Mouse (Mus musculus) large intestine, adult 2 months (tissue): ENCODE measurements around the gene Cd300ld3. TPM values are rescaled to one million over a fixed set of nuclear protein-coding genes. Genes with fewer than 3 reads are reported as not detected.

Experiments
- DNase-seq: peaks from one replicate; pipeline ENCODE4 v3.0.0-alpha.2; 2012; ENCODE audit warnings: low read depth, low spot score
- WGBS: fragments of 180-500 bp; shearing (Covaris S2); methylation state at CpG from one replicate; pipeline ENCODE4 v1.1.7; 2018; 5-methylcytosine and 5-hydroxymethylcytosine counted together
- polyA plus RNA-seq: library from polyadenylated mRNA; depleted of rRNA; stranded (reverse); fragments of >200 nt; gene quantifications from 2 replicates; pipeline ENCODE4 v1.2.3, GENCODE M21; 2012; rRNA removed

Cd300ld3 gene
- polyA plus RNA-seq = 2.9 and 3.7 TPM in 2 replicates

DNA sequence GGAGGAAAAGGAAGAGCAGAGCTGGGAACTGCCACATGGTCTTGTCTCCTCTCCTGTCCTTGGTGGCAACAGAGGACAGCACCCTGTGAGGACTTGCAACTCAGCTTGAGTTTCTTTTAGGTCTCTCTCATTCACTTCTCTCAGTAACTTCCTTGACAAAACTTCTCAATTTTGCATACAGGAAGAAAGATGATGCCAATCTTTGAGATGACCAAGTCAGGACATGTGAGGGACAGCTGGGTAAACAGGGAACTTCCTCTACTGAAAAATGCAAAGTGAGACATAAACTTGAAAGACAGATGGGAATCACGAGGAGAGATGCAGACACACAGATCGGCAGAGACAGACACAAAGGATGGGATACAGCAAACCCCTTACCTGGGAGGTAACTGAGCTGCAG is at the start of gene Cd300ld3:
TSS of gene Cd300ld3 (minus strand) at position 151 of the 400 bp plus-strand sequence.
- no peak for DNase-seq
- WGBS = 64% methylated on average over 2 of the region's 2 CpGs

DNA sequence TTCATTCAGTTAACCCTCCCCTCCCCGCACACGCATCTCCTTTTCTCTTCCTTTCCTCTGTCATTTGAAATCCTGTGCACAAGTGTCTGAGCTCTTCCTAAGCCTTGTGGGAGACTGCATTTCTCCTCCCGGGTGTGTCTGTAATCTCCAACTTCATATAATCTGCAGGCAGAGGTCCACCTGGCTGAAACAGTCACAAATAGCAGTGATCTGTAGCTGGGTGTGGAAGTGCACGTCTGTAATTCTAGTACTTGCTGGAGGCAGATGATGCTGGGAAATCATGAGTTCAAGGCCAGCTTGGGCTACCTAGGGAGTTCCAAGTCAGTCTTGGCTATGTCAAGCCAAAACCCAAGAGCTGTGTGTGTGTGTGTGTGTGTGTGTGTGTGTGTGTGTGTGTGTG is 43.9 kb upstream of the Cd300ld3 start:
- WGBS = 19% methylated on average over 4 of the region's 4 CpGs
- DNase-seq = no peak

DNA sequence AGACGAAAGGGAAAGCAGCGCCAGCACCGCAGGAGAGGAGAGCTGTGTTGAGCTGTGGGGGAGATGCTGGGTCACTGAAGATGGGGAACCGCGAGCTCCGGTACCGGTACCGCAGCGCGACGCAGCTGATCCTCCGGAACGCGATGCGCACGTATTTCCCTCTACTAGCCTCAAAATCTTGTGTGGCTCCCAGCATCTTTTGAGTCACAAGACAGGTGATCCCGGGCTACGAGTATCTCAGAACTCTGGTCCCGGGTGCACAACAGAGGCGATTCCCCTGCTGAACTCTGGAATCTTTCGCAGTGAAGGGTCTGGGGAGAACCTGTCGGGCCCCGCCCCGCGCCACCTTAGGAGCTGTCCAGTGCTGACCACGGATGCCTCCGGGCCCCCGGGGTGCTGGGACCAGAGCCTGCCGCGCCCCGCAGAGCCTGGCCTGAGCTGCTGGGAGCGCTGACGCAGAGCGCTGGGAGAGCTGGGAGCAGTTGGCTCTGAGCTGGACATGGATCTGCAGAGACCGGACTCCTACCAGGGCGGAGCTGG is 43.2 kb upstream of the Cd300ld3 start, which contains the start of gene Rab37:
TSS of gene Rab37 (plus strand) at position 70 of the 540 bp plus-strand sequence.
- 5% methylated on average over 36 of the region's 36 CpGs for WGBS
- no peak for DNase-seq

DNA sequence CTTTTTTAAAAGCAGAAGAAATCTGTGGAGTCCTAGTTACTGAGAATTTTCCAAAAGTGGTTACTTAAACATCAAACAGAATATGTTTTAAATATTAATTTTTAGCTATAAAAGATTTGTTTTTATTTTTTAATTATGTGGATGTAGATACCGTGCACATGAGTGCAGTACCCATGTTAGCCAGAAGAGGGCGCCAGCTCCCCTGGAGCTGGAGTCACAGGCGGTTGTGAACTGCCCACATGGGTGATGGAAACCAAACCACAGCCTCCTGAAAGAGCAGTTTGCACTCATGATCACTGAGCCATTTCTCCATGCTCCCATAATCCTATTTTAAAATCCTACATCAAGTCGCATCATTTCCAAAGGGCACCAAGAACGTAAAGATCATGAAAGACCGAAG is 41.6 kb upstream of the Cd300ld3 start:
- WGBS = 66% methylated on average over 6 of the region's 6 CpGs
- no peak for DNase-seq

DNA sequence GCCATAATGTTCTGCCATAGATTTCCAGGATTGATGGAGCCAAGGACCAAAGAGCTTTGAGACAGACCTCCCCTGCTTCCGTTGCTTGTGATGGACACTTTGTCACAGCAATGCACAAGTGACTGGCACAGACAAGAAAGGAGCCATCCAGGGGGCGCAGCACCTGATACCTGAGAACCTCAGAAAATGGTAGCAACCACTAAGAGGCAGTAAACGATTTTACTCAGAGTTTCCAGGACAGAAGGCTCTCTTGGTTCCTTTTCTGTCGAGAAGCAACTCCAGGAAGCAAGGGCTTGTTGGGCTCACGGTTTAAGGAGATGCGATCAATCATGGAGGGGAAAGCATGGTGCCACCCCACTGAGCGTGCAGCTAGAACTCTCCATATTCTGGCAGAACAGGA is 38.0 kb upstream of the Cd300ld3 start:
- 54% methylated on average over 7 of the region's 7 CpGs for WGBS
- no peak for DNase-seq

DNA sequence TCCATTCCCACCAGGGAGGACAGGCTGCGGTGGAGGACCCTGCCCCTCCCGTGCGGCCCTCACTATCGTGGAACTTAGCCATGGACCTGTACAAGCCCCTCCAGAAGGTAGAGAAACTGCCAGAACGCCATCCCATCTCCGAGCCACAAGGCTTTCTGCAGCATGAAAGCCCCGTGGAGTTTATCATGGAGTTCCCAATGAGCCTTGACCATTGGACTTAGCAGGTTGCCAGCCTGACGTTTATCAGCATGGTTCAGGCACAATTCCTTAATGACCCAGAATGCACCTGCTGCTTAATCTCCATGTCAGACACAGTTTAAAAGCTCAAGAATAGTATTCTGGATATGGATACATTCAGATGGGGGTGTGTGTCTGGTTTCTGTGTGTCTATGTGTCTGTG is 36.9 kb upstream of the Cd300ld3 start:
- no peak for DNase-seq
- WGBS = 54% methylated on average over 8 of the region's 8 CpGs

DNA sequence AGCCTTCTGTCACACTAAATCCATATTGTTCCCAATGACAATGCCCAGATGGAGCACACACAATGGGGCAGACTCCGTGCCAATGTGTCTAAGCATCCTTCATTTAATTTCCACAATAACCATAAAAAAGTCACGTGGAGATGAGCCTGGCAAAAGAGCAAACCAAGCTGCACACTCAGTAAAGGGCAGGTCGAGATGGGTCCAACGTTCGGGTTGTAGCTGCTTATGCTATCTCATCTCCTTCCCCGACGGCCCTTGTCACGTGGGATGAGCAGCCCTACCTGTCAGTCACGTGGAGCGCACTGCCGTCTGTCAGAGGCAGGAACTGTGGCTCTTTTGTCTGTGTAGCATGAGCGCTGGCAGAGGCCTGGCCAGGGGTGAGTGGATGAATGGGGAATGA is 36.4 kb upstream of the Cd300ld3 start:
- no peak for DNase-seq
- WGBS = 30% methylated on average over 12 of the region's 12 CpGs

DNA sequence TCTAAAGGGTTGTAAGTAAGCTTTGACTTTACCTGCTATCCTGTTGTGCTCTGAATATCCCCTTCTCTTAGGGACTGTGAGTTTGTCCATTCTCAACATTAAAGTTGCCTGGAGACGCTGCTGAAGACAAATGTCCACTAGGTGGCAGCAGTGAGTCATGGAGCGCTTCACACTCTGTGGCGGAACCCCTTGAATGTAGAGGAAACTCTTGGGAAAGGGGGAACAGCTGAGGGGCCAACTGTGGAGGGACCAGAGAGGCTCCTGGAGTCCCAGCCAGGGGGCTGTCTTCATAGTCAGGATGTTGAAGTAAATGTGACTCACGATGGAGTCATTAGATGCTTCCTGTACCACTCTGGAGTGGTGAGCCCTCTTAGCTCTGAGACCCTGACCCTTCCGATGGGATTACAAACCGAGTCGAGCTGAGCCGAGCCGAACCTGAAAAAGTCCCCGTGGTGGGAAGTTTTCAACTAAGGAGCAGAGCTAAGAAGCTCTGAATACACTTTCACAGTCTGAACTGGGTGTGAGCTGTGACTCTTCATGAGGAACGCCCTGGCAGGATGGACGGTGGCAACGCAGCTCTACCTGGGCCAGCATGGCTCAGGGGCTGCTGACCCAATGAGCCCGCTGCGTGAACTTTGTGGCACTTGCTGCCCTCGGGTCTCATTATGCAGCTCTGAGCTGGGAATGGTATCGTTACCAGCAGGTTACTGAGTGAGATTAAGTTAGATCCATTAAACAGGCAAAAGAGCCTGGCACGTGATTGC is 35.3 kb upstream of the Cd300ld3 start:
- peak; percentile 31 for DNase-seq
- WGBS = 35% methylated on average over 18 of the region's 18 CpGs

DNA sequence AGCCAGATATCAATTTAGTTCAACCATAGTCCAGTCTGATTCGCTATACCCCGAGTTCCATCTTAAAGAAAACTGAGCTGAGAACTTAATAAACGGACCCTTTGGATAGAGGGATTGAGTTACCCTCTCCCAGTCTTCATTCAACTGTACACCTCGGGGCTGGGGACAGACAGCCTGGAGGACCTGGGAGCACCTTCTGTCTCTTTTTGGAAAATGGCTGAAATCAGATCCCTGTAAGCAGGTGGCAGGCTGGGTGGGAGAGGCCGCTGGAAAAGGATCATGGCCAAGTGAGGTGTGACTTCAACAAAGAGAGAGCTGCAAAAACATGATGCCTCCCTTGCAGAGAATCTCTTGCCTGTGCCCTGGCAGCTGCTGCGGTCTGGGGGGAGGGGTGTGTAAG is 34.0 kb upstream of the Cd300ld3 start:
- no peak for DNase-seq
- 66% methylated on average over 6 of the region's 6 CpGs for WGBS

DNA sequence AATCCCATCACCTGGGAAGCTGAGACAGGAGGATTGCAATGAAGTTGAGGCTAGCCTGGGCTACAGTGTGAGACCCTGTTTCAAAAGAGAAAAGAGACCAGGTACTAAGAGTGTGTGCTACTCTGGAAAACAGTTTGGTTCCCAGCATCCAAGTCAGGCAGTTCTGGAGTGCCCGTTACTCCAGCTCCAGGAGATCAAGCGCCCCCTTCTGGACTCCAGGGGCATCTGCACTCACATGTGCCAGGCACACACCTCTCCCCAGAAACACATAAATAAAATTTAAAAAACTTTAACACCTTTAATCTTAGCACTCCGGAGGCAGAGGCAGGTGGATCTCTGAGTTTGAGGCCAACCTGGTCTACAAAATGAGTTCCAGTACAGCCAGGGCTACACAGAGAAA is 33.2 kb upstream of the Cd300ld3 start:
- 65% methylated on average over 3 of the region's 3 CpGs for WGBS
- no peak for DNase-seq

DNA sequence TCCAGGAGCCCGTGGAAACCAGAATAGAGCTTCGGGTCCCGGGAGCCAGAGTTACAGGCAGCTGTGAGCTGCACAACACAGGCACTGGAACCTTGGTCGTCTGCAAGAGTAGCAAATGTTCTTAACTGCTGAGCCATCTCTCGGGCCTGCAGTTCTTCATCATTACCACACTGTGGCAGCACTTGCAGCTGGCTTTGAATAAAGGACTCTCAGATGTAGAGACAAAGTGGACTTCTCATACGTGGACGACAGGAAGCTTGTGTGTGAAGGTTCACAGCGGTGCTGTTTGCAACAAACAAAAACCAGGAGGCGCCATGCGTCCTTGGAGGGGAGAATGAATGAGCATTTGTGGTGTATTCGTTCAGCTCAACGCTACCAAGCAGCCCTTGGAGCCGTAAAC is 32.7 kb upstream of the Cd300ld3 start:
- DNase-seq = no peak
- WGBS = 29% methylated on average over 13 of the region's 13 CpGs

DNA sequence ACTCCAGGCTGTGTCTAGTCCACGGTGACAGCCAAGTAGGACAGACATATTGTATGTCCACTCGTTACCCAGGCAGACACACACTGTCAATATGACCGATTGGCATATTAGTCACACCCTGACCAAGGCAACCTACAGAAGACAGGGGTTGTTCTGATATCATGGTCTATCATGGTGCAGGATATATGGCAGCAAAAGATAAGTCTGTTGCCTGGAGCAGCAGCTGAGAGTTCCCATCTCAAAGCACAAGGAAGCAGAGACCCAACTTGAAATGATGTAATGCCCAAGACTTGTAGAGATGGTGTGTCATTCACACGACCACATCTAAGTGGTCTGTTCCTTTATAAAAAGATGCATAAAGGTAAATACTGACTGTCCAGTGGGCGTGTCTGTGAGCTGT is 30.5 kb upstream of the Cd300ld3 start:
- no peak for DNase-seq
- WGBS = 75% methylated on average over 5 of the region's 5 CpGs

DNA sequence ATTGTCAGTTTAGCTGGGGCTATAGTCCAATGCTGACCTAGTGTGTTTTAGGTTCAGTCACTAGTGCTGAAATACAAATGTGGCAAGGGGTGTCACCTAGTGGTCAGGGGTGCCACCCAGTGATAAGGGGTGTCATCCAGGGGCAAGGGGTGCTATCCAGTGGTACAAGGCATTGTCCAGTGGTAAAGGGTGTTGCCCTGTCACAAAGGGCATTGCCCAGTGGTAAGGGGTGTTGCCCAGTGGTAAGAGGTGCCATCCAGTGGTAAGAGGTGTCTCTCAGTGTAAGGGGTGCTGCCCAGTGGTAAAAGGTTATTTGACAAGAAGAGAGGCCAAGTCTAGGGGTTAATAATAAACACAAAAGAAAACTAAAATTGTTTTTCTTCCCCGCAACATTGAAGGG is 29.2 kb upstream of the Cd300ld3 start:
- WGBS = 94% methylated on average over 1 of the region's 1 CpGs

DNA sequence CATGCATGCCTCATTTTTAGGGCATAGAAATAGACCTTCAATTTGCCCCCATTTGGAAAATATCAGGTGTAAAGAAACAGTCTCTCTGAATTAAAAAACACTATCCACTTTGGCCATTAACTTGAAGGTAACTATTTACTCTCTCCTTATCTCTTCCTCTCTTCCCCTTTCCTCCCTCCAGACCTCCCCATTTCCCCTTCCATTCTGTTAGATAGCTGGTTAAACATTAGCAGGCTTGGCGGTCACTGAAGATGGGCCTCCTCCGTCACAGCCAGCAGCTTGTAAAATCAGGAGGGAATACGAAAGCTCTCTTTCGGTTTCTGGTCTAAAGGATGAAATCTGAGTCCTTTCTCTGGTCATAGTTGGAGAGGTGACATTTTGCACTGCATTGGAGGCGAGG is 27.6 kb upstream of the Cd300ld3 start:
- no peak for DNase-seq
- 19% methylated on average over 5 of the region's 5 CpGs for WGBS

More for the DNA sequence above, 29.2 kb upstream of the Cd300ld3 start:
- no peak for DNase-seq

DNA sequence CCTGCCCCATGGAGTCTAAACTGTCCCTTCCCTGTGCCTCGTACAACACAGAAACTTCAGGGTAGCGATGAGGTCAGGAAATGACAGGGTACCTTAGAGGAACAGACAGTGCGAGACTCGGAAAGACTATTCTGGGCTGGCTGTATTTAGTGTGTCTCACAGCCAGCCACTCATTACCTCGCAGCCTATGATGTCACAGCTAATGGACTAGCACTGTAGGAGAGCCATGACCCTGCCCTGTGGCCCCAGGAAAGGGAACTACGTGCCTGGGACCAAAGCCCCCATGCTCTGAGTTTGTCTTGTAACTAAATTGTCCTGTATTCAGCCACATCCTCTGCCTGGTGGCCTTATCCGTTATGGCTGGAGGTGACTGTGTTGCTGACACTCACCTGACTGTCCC is 27.2 kb upstream of the Cd300ld3 start:
- DNase-seq = no peak
- 42% methylated on average over 7 of the region's 7 CpGs for WGBS

DNA sequence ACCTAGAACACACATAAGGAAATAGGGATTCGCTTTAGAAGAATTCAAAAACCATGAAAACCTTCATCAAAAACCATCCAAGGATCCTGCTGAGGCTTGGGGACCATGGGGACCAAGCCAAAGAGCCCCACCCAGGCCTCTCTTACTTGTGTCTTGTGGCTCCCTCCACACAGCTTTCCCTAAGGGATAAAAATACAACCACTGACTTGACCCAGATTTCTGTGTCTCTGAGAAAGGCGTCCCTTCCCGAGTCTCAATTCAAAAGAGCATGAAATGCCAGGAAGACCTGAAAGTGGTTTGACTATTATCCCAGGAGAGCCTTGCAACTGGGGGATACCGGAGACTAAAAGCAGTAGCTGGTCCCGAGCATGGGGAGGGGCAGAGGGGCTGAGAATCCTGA is 24.8 kb upstream of the Cd300ld3 start:
- no peak for DNase-seq
- 65% methylated on average over 5 of the region's 5 CpGs for WGBS

DNA sequence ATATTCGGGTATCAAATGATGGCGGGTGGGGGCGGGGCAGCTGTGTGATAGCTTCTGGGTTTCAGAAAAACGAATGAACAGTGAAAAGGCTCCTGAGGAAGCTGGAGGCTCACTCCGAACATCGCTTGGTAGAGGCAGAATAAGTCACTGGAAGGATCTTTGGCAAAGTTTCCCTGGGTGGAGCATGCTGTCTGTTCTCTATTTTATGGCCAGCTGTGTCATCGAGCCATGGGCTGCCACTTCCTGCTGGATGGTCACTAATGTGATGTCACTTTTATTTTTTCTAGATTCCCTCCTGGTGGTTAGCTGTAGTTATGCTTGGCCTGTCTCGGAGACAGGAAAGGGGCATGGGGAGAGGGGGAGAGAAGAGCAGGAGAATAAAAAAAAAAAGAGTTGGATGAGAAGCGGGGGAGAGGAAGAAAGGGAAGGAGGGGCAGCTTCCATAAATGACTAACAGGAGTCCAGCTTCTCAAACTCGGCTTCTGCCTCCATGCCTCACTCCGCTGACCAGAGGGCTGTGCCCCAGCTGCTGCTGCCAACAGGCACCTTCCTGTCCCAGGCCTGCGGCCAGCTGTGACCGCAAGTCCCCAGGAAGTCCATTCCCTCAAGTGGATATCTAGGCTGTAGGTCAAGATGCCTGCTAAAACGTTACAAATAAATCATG is 23.6 kb upstream of the Cd300ld3 start:
- 11% methylated on average over 14 of the region's 14 CpGs for WGBS
- peak; percentile 28 for DNase-seq

DNA sequence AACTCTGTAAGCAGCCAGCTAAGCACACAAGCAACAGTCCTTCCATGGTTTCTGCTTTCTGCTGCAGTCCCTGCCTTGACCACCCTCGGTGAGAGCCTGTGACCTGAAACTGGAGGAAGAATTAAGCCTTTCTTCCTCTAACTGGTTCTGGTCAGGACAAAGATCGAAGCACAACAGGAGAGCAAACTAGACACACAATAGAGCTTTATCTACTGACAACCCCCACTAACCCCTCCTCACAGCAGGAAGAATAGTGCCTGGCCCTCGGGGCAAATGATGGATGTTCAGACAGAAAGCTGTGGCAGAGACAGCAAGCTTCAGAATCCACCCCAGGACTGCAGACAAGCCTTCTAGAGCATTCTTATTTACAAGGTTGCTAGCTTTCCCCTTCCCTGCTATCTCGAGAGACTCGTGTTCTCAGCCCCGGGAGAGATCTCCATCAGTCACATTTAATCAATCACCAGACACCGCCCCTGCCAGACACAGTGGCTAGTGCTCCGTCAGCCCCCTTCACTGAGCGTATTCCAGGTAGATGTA is 22.9 kb upstream of the Cd300ld3 start:
- no peak for DNase-seq
- 23% methylated on average over 9 of the region's 9 CpGs for WGBS

DNA sequence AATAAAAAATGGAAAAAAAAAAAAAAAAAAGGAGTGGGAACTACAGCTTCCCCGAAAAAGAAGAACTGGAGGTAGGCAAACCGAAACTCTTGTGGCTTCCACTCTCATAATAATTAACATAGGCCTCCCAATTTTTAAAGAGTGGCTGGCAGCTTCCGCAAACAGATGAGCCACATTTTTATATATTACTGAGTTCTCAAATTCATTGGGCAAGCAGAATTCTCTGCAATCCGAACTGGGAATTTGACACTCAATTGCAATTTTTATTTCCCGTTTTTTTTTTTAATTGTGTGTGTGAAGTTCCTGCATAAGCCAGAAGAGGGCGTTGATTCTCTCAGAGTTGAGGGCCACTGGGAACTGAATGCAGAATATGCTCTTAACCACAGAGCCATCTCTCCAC is 18.6 kb upstream of the Cd300ld3 start:
- WGBS = 61% methylated on average over 6 of the region's 6 CpGs
- DNase-seq = no peak

DNA sequence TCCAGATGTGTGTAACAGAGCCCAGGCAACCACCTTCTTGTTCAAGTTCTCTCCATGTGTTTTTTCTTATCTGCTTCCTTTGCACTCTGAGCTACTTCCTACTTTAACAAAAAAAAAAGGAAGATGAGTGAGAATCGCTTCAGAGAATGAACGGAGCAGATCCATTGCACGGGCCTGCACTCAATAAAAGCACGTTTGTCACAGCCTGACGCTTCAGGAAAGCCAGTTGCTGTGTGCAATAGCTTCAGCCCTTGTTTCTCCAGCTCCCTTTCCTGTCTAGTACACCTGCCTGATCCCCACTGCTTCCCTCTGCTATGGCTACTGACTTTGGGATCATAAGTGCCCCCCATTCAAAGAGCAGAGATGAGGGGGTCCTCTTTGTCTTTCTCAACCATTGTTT is 13.9 kb upstream of the Cd300ld3 start, which contains the start of gene Cd300e:
TSS of gene Cd300e (minus strand) at position 101 of the 400 bp plus-strand sequence.
- WGBS = 36% methylated on average over 5 of the region's 5 CpGs
- no peak for DNase-seq

DNA sequence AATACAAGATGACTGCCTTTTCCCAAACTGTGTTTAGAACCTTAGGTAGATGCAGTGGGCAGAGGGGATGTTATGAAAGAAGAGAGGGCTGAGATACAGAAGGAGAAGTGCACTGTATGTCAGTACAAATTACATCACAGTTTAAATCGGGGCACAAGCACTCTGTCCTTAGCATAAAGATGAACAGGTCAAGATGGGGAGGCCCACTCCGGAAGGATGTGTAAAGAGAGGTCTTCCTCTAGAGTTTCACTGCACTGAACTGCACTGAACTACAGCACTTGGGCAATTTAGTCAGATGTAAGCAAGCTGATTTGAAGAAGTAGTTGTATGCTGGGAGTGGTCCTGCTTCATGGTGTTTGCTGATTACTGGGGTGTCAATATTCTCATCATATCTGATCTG is 11.6 kb upstream of the Cd300ld3 start:
- DNase-seq = no peak
- 72% methylated on average over 2 of the region's 2 CpGs for WGBS
